Mouse (Mus musculus) cerebellum, postnatal 36 days (tissue): Measurements from ENCODE around the gene Zfp69.
A peak's percentile ranks its signal among the peaks of the same experiment; 100 is the strongest.

Experiments used
- DNase-seq, 2 experiments: peaks; one replicate each; pipeline ENCODE4 v3.0.0; 2021 to 2022; ENCODE audit warnings: mixed read lengths in 2 of 2

The Zfp69 gene

DNA sequence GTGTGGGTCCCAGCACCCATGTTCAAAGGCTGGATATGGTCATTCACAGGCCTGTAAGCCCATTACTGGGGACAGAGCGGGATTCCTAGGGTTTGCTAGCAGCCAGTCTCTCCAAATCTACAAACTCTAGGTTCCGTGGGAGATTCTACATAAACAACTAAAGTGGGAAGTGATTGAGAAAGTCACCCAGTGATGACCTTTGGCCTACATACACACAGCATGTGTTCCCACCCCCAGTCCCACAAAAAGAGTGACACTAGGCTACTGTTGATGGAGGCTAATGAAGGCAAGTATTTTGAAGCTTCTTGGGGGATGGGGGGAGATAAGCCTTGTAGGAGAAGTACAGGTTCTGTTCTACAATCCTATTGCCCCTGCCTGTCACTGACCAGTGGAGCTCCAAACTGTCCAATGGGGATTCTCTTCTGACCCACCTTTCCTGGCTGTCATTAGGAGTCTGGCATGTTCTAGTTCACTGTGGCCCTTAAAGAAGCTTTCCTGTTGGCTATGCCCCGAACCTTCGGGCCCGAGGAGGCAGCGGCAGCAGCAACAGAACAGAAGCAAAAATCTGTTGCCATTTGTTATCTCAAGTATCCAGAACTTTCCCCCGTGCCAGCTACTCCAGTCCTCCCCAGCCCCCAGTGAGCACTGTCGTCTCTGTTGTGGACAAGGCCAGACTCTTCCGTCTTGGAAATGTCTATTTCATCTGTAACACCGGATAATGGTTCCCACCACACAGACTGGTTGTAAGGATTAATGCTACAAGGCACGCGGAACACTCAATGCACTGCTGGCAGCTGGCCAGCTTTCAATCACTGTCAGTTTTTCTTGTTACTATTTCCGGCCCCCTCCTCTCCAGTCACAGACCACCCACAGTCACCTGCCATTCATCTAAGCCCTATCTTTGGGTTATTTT lies 66.0 kb downstream of the Zfp69 start:
- peak in 1 of 2 experiments; percentile 11 for DNase-seq

- DNase-seq: no peak
Measured at GRCm38 (mm10) chr4:120882002-120882625, 69.4 kb downstream of the Zfp69 start.

DNA sequence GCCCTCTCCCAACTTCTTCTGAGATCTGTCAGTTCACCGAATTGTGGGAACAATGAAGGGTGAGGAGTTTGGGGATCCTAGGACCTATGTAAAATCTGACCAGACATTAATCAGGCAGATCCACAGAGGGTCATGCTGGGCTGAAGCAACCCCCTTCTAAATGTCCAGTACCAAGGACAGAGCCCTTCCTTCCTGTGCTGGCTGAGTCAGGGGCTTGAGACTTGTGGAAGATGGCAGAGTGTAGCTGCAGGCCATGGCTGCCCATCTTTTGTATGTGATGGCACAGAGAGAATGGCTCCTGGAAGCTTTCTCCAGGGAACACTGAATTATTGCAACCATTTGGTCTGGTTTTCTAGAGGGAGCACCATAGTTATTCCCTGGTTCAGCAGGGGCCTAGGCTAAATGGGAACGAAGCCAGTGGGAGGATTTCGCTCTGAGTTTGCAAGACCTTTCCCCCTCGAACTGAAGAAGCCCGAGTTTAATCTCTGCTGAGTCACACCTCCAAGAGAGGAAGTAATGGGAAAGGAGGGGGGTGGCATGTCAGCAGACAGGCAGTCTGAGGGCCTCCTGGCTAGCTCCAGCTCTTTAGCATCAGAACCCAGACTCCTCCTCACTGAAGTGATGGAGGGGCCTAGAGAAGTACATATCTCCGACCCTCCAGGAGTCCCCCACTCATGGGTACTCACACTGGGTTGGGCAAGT lies 70.6 kb downstream of the Zfp69 start:
- no peak for DNase-seq
